Mouse (Mus musculus) stomach, postnatal 0 days (tissue): Measurements from ENCODE around the gene Wfdc3. TPM values are rescaled to one million over a fixed set of nuclear protein-coding genes. Genes with fewer than 3 reads are reported as not detected.

ENCODE experiments used
- ATAC-seq: fragments of 200-750 bp; cut with Nextera tagmentation; 2 replicates; pipeline ENCODE4 v1.8.0; 2017; ENCODE audit not compliant: low FRiP score, low TSS enrichment
- DNase-seq: peaks from one replicate; pipeline ENCODE4 v3.0.0-alpha.2; 2016; ENCODE audit warnings: low spot score
- H3K27ac ChIP-seq: fragments of 300-500 bp; sonication (generic); replicated peaks from 2 replicates; pipeline ENCODE4 v1.5.1; 2014; ENCODE audit warnings: mild to moderate bottlenecking, control low read depth
- H3K27me3 ChIP-seq: fragments of 300-500 bp; sonication (generic); 2 replicates; pipeline ENCODE4 v1.6.1; 2014; ENCODE audit warnings: low read length; ENCODE audit not compliant: control insufficient read depth, insufficient read depth
- H3K36me3 ChIP-seq: fragments of 300-500 bp; sonication (generic); 2 replicates; pipeline ENCODE4 v1.6.1; 2014; ENCODE audit warnings: low read length, mixed read lengths; ENCODE audit not compliant: control insufficient read depth, insufficient read depth
- H3K4me1 ChIP-seq: fragments of 300-500 bp; sonication (generic); replicated peaks from 2 replicates; pipeline ENCODE4 v1.6.1; 2014; ENCODE audit warnings: antibody characterized with exemption; ENCODE audit not compliant: control insufficient read depth, insufficient read depth
- H3K4me2 ChIP-seq: fragments of 300-500 bp; sonication (generic); replicated peaks from 2 replicates; pipeline ENCODE4 v1.6.1; 2014; ENCODE audit warnings: low read depth, mild to moderate bottlenecking, control low read depth, moderate library complexity
- H3K4me3 ChIP-seq: fragments of 300-500 bp; sonication (generic); 2 replicates; pipeline ENCODE4 v1.5.1; 2014; ENCODE audit warnings: low read depth, low read length, control low read depth
- H3K9ac ChIP-seq: fragments of 300-500 bp; sonication (generic); 2 replicates; pipeline ENCODE4 v1.6.1; 2014; ENCODE audit warnings: mild to moderate bottlenecking, low read length, control low read depth, mixed read lengths
- H3K9me3 ChIP-seq: fragments of 300-500 bp; sonication (generic); 2 replicates; pipeline ENCODE4 v1.6.1; 2016; ENCODE audit warnings: low read length; ENCODE audit not compliant: control insufficient read depth
- CTCF ChIP-seq: IDR thresholded peaks from 2 replicates; pipeline ENCODE4 v1.5.1; 2016; ENCODE audit warnings: antibody characterized with exemption, low read depth, mild to moderate bottlenecking, moderate library complexity
- EP300 ChIP-seq: optimal IDR thresholded peaks from 2 replicates; pipeline ENCODE3; 2016; ENCODE audit warnings: antibody characterized with exemption
- WGBS: fragments of 180-500 bp; shearing (Covaris S2); extraction: QIAGEN DNeasy Blood & Tissue Kit; methylation state at CpG from one replicate; pipeline ENCODE4 v1.1.7; 2014; 5-methylcytosine and 5-hydroxymethylcytosine counted together
- polyA plus RNA-seq: library from polyadenylated mRNA; unstranded; fragments of >200 nt; fragmentation: Nextera tagmentation; extraction: Ambion mirVana; gene quantifications from 2 replicates; pipeline ENCODE4 v1.2.1, GENCODE M21; 2015

The Wfdc3 gene
- polyA plus RNA-seq, 1 experiment from 2014 or later, result 1.4 TPM

DNA sequence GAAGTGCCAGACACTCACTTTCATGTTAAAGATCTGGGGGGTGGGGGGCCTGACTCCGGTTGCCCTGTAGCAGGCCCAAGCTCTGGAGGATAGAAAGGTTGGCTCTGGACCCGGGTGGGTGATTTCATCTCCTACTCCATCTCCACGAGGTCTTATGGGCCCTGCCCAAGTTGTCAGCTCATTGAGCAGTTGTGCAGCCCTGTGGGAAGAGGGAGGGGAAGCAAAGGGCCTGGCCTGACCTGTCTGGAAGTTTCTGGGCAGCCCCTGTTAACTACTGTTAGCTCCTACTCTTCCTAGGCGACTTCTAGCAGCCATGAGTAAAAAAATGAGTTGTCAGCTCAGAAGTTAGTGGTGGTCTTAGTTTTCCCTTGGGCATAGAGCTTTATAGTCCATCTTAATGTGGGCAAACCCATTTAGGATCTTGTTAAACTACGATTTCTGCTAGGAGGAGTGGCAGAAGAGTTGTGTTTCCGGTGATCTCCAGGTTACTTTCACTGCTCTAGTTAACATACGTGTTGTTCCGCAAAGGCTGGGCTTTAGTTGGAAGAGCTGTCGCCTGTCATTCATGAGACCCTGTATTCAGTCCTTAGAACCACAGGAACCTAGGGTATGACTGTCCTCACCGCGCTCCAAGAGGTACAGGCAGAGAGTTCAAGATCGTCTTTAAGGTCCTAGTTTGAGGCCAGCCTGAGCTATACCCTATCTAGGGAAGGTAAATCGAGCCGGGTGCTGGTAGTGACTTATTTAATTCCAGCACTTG is 27.7 kb upstream of the Wfdc3 start:
- H3K27me3 ChIP-seq, result no peaks in the 10 kb centered on the region
- H3K4me3 ChIP-seq, result no peak overlapping the region
- 0 out of 2 replicates have a peak, but pooled peaks cover 4% of the 10 kb centered on the region for H3K4me1 ChIP-seq
- H3K9me3 ChIP-seq, result no peaks in the 10 kb centered on the region
- WGBS, result 79% methylated on average over 14 of the region's 14 CpGs
- no peak overlapping the region for H3K4me2 ChIP-seq
- no peak overlapping the region for H3K27ac ChIP-seq
- no peaks in the 10 kb centered on the region; the same call in 1 of the 2 replicates for H3K36me3 ChIP-seq
- no peak overlapping the region for H3K9ac ChIP-seq
- DNase-seq (no peak), ATAC-seq (no peak)
- no peak for TF ChIP-seq EP300
- no peak for TF ChIP-seq CTCF

DNA sequence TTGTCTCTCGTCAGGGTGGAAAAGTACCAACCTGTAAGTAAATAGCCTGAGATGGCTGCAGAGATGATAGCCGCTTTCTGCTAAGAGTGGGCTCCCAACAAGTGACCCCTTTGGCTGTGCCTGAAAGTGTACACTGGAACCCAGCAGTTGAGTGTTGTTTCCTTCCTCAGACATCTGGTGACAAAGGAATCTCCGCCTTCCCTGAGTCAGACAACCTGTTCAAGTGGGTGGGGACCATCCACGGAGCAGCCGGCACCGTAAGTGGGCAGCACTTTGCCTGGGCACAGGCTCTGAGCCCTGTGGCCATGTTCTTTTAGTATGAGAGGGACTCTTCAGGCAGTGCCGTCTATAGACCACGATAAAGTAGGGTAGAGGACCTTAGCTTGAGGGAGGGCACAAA is 25.4 kb upstream of the Wfdc3 start:
- Histone ChIP-seq H3K27ac (no peak overlapping the region), H3K4me2 (peak overlapping the region; percentile 92), H3K4me1 (0 out of 2 replicates have a peak, but pooled peaks cover 4% of the 10 kb centered on the region), H3K9me3 (no peaks in the 10 kb centered on the region), H3K27me3 (no peaks in the 10 kb centered on the region), H3K9ac (no peak overlapping the region), H3K36me3 (peaks cover 13% of the 10 kb centered on the region), H3K4me3 (peak overlapping the region; percentile 83; the same call in 1 of the 2 replicates)
- ATAC-seq, result no peak
- no peak for DNase-seq
- WGBS, result 52% methylated on average over 8 of the region's 8 CpGs
- TF ChIP-seq CTCF (no peak), EP300 (no peak)

DNA sequence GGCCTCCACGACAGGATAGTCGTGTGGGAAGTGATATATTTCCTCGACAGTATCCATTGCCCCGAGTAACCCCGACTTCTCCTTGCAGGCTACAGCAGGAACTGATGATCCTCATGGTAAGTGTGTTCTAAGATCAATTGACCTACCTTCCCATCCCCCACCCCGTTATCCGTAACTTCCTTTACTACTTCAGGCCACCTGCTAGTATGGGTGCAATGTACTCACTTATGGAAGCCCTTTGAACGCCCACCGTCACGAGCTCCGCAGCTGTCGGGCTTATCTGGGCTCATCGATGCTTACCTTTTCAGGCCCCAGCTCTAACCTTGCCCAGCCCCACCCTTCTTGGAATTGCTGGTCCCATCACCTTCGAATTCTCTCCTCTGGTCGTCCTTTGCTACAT is 24.5 kb upstream of the Wfdc3 start:
- H3K27ac ChIP-seq, result no peak overlapping the region
- peak overlapping the region; percentile 74 for H3K9ac ChIP-seq
- peaks cover 17% of the 10 kb centered on the region for H3K36me3 ChIP-seq
- no peak for ATAC-seq
- no peaks in the 10 kb centered on the region for H3K27me3 ChIP-seq
- no peaks in the 10 kb centered on the region for H3K9me3 ChIP-seq
- peak overlapping the region; percentile 92 for H3K4me2 ChIP-seq
- DNase-seq, result no peak
- 0 out of 2 replicates have a peak, but pooled peaks cover 4% of the 10 kb centered on the region for H3K4me1 ChIP-seq
- whole genome bisulfite sequencing, result under 1% methylated on average over 15 of the region's 15 CpGs
- TF ChIP-seq EP300, result no peak
- TF ChIP-seq CTCF, result no peak
- H3K4me3 ChIP-seq, result peak overlapping the region; percentile 83

DNA sequence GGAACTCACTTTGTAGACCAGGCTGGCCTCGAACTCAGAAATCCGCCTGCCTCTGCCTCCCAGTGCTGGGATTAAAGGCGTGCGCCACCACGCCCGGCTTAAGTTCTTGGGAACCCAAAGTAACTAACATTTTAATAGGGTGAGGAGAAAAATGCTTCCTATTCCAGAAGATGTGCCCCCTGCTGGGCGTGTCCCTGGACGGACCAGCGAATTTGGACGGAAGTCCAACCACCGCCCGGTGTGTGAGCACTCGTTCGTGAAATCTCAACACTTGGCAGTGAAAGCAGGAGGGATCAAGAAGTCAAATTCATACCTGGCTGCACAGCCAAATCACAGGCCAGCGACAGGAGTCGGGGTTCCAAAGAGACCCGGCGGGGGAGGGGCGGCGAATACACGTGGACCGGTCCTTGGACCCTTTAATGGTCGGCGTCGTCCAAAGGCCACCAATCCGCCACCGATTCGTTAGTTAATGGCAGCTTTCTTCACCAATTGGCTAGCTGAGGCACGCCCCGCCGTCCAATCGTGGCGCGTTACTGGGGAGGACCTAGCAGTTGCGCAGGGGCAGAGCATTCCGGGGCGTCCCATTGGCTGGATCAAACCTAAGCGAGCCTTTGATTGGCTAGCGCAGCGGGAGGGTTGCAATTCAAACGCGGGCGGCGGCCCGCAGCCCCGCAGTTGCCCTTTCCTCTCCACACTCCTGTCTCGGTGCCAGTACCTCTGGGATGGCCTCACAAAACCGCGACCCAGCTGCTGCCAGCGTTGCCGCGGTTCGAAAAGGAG is 23.7 kb upstream of the Wfdc3 start, which contains the start of gene Ube2c:
Gene Ube2c (plus strand): TSS at position 641 of the 780 bp plus-strand sequence.
- peak within 1 kb of the TSS; percentile 74 for H3K9ac ChIP-seq
- H3K4me1 ChIP-seq, result 0 out of 2 replicates have a peak, but pooled peaks cover 4% of the 10 kb centered on the region
- 0 out of 2 replicates have a peak within 1 kb of the TSS, but pooled peaks have one; percentile 53 for H3K27ac ChIP-seq
- peaks cover 21% of the 10 kb centered on the region for H3K36me3 ChIP-seq
- peak; percentile 98 for DNase-seq
- H3K4me3 ChIP-seq, result peak within 1 kb of the TSS; percentile 83
- ATAC-seq, result peak; percentile 99
- no peaks in the 10 kb centered on the region for H3K27me3 ChIP-seq
- 2% methylated on average over 52 of the region's 53 CpGs for whole genome bisulfite sequencing
- H3K9me3 ChIP-seq, result no peaks in the 10 kb centered on the region
- H3K4me2 ChIP-seq, result peak within 1 kb of the TSS; percentile 92
- TF ChIP-seq EP300 (peak; percentile 96), CTCF (peak; percentile 58)

DNA sequence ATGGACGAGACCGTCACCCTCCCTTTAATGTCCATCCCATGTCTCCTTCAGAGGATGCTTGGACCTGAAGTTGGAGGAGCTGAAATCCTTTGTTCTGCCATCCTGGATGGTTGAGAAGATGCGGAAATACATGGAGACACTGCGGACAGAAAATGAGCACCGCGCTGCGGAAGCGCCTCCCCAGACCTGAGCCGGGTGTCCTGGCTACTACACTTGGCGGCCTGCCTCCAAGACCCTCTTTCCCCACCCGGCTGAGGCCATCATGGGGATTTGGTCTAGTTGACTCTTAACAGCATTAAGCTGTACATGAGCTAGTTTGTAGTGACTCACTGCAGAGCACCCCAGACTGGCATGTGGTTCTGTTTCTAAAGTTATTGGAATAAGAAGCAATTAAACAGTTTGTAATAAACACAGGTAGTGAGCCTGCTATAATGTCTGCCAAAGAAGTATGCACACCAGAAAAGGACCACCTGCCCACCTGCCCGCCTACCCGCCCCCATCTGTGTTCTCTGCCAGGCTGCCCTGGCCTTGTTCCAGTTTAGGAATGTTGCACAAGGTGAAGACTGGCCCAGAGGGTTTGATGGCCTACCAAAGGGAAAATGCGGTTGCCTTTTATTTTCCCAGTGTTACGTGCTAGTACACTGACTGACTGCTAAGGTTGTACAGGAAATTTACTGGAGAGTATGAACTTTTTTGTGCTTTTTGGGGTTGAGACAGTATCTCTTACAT is 22.2 kb upstream of the Wfdc3 start:
- Histone ChIP-seq H3K27ac (no peak overlapping the region), H3K9me3 (no peaks in the 10 kb centered on the region), H3K4me2 (no peak overlapping the region), H3K4me3 (no peak overlapping the region), H3K9ac (no peak overlapping the region), H3K27me3 (no peaks in the 10 kb centered on the region), H3K36me3 (peaks cover 25% of the 10 kb centered on the region), H3K4me1 (0 out of 2 replicates have a peak, but pooled peaks cover 4% of the 10 kb centered on the region)
- 89% methylated on average over 15 of the region's 15 CpGs for WGBS
- TF ChIP-seq EP300, result no peak
- no peak for TF ChIP-seq CTCF
- ATAC-seq (no peak), DNase-seq (no peak)
